Mouse (Mus musculus) adrenal gland, adult (tissue): ENCODE data around the gene Papolg.
A peak's percentile ranks its signal among the peaks of the same experiment; 100 is the strongest.
"Not testable (repeated sequence)": the region's sequence is repeated elsewhere in the genome, so short reads cannot be mapped to it uniquely, and the experiment has no call there.

Source experiments
- DNase-seq, 2 experiments: peaks; one replicate each; pipeline ENCODE4 v3.0.0; 2022 to 2023; ENCODE audit warnings: low spot score in 1 of 2; ENCODE audit not compliant: inconsistent age in 2 of 2

The Papolg gene

GRCm38 (mm10) chr11:23895060-23895426 is at the start of gene Papolg:
Gene Papolg, minus strand, starts transcription at chr11:23895253.
- peak; percentile 95 to 98 for DNase-seq

DNA sequence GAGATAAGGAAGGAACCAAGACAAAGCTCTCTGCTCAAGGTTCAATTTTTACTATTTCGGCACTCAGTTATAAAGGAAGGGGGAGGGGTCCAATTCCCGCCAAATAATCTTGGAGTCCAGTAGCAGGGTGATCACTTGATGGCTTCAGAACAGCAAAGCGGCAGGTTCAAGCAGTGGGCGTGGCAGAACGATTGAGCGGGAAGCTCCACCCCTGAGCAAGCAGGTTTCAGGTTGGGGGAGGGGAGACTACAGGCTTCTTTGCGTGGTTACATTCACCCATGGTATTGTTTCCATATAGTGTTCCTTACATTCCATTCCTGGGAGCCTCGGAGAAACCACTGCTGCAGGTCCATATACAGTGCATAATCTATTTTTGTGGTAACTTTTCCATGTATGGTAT is 33.1 kb upstream of the Papolg start:
- not testable (repeated sequence) for DNase-seq

DNA sequence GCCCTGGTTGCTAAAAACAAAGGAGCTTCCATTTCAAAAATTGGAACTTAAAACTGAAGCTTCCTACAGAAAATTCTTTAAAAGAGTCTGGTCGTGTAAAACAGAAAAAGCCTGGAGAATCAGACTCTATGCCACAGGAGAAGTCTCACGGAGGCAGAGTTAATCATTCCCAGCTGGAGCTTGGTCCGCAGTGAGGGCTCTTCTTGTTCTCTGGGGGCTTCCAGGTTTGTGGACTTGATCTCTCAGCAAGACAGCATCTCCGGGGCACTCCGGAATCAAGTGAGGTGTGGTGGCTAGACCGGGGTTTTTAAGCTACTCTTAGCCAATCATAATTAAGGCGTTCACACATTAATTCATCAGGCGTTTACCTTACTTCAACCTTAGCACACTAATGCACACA is 32.6 kb upstream of the Papolg start:
- no peak for DNase-seq

DNA sequence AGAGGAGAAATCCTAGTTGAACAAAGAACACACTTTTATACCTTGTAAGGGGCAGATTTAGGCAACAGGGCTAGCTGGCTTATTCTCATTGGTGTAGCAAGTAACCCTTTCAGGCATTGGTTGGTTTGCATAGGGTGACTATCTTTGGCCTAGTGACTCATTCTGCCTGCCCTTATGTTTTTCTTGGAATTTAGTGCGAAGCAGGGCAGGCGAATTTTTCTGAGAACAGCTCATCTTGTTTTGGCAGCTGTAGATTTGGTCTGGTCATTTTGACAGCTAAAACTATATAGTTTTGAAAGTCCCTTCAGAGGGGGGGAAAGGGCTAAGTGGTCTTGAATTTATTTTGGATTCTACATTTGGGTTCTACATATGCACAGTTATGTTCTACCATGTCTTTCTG is 18.8 kb upstream of the Papolg start:
- DNase-seq = not testable (repeated sequence)

- DNase-seq = no peak
These were observed 8.9 kb upstream of the Papolg start for GRCm38 (mm10) chr11:23903909-23904308.

DNA sequence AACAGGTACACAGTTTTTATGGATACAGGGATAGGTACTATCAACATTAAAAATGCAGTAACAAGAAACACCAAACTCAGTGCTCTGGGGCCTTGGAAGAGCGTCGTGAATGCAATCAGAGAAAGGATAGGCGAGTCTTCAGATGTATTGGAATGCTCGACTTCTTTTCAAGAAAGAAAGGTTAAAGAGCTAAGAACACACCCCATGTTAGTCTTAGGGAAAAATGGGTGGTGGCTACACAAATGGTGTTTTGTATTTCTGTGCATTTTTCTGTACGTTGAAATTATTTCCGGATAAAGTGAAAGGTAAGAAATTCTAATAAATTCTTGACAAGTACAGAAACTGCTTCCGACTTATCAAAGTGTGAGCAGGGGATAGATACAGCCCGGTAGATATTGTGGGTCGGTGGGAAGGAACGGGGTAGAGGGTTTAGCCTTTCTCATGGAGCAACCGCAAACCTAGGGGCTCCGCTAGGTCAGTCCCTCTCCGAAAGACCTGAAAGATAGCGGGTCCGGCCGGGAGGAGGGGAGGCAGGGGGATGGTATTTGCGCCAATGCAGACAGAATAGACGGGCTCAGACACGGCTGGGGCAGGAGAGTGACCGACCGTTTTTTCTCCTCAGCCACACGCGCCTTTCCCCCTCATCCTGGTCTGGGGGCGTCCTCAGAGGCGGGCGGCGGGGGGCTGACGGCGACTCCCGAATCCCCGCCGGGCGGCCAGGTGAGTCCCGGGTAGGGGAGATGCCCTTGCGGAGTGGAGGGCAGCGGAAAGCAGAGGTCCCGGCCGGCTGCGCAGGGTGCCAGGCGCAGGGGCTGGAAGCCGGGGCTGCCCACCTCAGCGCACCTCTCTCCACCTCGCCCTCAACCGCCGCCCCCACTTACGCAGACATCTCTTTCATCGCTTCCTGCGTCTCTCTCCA is 653 bp downstream of the Papolg start:
- DNase-seq = no peak

DNA sequence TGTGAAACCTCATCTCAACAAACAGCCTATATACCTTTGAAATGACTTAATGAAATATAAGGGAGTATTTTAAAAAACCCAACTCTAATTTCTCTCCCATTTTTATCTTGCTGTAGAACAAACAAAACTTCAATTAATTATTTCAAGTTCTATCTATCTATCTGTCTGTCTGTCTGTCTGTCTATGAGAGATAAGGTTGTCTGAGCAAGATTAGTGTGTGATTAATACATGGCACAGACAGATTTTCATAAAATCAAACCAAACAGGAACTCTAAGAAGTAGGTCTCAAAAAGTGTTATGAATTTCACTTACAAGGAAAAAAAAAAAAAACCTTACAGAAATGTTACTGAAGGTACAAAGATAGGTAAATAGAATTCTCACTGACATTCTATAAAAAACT is 1.5 kb downstream of the Papolg start:
- no peak for DNase-seq

GRCm38 (mm10) chr11:23864326-23864725 is 30.7 kb downstream of the Papolg start:
- DNase-seq = no peak

DNA sequence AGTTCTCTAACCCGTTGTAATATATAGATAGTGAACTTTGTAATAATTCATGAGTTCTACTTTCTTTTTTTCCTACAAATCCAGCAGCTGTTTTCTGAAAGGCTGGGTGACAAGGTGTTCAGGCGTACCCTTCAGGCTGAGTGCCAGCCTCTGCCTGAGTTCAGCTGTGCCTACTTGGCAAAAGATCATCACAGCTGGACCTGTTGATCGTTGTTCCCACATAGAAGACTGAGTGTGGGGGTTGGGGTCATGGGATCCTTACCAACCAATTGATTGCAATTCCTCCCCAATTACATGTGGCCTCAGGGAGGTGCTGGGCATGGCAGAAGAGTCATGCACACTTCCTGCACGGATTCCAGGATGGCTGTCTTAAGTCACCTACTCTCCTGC is 38.3 kb downstream of the Papolg start:
- DNase-seq = no peak

DNA sequence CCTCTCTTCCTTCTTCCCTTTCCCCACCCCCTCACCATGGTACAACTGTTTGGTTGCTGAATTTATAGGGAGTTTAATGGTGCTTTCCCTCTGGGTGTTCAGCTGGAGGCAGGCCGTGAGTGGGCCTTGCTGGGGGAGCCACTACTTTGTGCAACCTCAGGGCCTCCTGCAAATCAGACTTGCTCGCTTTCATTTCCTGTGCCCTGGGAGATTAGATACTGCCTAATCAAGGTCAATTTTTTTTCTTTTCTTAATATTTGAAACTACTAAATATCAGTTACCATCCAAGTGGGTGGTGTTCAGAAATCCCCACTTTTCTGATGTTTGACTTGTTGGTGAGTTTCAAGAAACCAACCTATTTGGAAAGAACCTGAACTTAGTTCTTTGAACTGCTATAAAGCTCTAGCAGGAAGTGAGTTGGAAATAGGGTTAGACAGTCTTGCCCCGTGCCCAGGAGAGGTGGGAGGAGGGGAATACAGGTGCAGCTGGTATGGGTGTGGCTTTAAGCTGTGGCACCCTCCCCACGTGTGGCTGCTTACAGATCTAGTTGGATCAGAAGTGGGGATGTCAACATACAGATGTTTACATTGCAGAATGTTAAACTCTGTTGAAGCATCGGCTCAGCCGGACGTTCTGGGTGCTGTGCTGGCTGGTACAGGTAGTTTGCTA is 38.9 kb downstream of the Papolg start:
- DNase-seq = no peak

- DNase-seq = peak; percentile 66 to 87
These were observed 39.8 kb downstream of the Papolg start for GRCm38 (mm10) chr11:23855182-23855802.

- no peak for DNase-seq
These were observed 41.7 kb downstream of the Papolg start for GRCm38 (mm10) chr11:23853306-23853705.

- DNase-seq = no peak
These were observed 48.8 kb downstream of the Papolg start for GRCm38 (mm10) chr11:23846016-23846815.

DNA sequence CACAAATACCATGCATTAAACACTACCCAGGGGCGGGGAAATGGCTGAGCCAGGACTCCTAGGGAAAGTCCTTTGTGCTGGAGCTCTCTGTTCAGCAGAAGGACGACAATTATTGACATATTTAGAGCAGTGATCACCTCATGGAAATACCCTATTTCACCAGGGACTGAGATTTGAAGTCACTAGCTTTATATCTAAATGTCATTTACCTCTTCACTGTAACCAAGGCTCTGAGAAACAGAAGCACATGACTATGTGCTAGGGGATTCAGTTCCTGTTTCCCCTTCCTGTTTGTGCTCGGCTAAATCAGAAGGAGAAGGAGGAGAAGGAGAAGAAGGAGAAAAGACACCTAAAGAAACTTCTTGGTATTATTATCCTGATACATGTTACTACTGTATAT is 71.8 kb downstream of the Papolg start:
- DNase-seq = no peak

DNA sequence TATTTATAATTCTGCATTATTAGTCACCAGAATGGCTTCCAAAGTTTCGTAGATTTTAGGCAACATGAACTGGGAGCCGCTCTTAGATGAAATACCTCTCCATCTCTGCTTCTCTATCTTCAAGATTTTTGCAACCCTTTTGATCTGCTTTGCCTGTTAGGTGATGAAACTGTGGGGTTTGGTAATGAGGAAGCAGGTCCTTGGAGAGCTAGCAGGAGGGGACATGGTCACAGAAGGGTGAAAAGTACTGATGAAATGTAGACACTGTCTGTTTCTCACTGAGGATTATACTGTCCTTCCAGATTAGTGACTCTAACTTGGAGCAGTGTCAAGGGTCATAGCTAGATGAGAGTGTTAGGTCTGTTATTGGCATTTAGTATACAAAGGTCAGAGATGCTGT is 73.4 kb downstream of the Papolg start:
- DNase-seq = no peak

- no peak for DNase-seq
These were observed 74.1 kb downstream of the Papolg start for GRCm38 (mm10) chr11:23820977-23821376.

DNA sequence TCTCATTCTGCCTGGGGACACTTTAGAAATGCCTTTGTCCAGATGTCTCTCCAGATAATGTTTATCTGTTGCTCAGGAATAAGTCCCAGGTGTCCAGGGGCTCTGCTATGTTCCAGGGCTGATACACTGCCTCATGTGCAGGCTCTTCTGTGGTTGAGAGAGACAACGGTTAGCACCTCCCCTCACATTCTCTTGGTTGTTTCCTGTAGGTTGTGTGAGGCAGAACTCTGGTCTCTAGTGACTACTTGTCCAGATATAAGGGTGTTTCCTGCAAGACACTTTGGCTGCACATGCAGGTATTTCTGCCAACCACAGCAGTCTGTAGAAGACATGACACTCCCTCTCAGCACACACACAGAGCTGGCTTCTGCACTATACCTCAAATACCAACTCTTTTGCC is 76.3 kb downstream of the Papolg start:
- no peak for DNase-seq
